Mouse (Mus musculus) gastrocnemius, adult 18-20 months (tissue): Measurements from ENCODE around the gene Nln. TPM values are rescaled to one million over a fixed set of nuclear protein-coding genes. Genes with fewer than 3 reads are reported as not detected.
A peak's percentile ranks its signal among the peaks of the same experiment; 100 is the strongest.

Experiments used
- DNase-seq: peaks from one replicate; pipeline ENCODE4 v3.0.0; 2021; ENCODE audit warnings: low spot score
- total RNA-seq, 2 experiments: library from RNA; stranded (reverse); gene quantifications; 2 replicates each; pipeline ENCODE4 v1.2.3; 2021

Gene Nln
- total RNA-seq, 2 experiments from 2014 or later: 4.7 to 7.0 TPM

GRCm38 (mm10) chr13:104045108-104045507 lies 64.3 kb downstream of the Nln start:
- no peak for DNase-seq

GRCm38 (mm10) chr13:104044332-104044731 lies 65.1 kb downstream of the Nln start:
- DNase-seq: peak; percentile 31

- DNase-seq: no peak
Observed at GRCm38 (mm10) chr13:104042738-104043137, 66.7 kb downstream of the Nln start.

- DNase-seq: no peak
Observed at GRCm38 (mm10) chr13:104041481-104041880, 67.9 kb downstream of the Nln start.

- no peak for DNase-seq
Observed at GRCm38 (mm10) chr13:104040950-104041349, 68.5 kb downstream of the Nln start.

- no peak for DNase-seq
Observed at GRCm38 (mm10) chr13:104039861-104040260, 69.6 kb downstream of the Nln start.

GRCm38 (mm10) chr13:104038891-104039290 lies 70.5 kb downstream of the Nln start:
- DNase-seq: no peak

- no peak for DNase-seq
Observed at GRCm38 (mm10) chr13:104038358-104038757, 71.1 kb downstream of the Nln start.

- DNase-seq: no peak
Observed at GRCm38 (mm10) chr13:104037531-104038290, 71.7 kb downstream of the Nln start.

GRCm38 (mm10) chr13:104036494-104037290 lies 72.7 kb downstream of the Nln start:
- DNase-seq: no peak

GRCm38 (mm10) chr13:104035651-104036050 lies 73.8 kb downstream of the Nln start:
- no peak for DNase-seq

- DNase-seq: no peak
Observed at GRCm38 (mm10) chr13:104034854-104035253, 74.6 kb downstream of the Nln start.

GRCm38 (mm10) chr13:104032620-104033133 lies 76.7 kb downstream of the Nln start:
- DNase-seq: no peak

- DNase-seq: no peak
Observed at GRCm38 (mm10) chr13:104031821-104032331, 77.5 kb downstream of the Nln start.

- no peak for DNase-seq
Observed at GRCm38 (mm10) chr13:104030956-104031355, 78.5 kb downstream of the Nln start.

- no peak for DNase-seq
Observed at GRCm38 (mm10) chr13:104029511-104029910, 79.9 kb downstream of the Nln start.

- no peak for DNase-seq
Observed at GRCm38 (mm10) chr13:104029089-104029488, 80.3 kb downstream of the Nln start.

GRCm38 (mm10) chr13:104026525-104026924 lies 82.9 kb downstream of the Nln start:
- DNase-seq: no peak

- no peak for DNase-seq
Observed at GRCm38 (mm10) chr13:104025710-104025995, 83.8 kb downstream of the Nln start.

- no peak for DNase-seq
Observed at GRCm38 (mm10) chr13:104024856-104025709, 84.3 kb downstream of the Nln start.

GRCm38 (mm10) chr13:104024275-104024674 lies 85.1 kb downstream of the Nln start:
- DNase-seq: no peak
